Mouse (Mus musculus) stomach, postnatal 0 days (tissue): ENCODE data around the gene Trpv6. TPM values are rescaled to one million over a fixed set of nuclear protein-coding genes. Genes with fewer than 3 reads are reported as not detected.

Experiments used
- ATAC-seq: fragments of 200-750 bp; cut with Nextera tagmentation; 2 replicates; pipeline ENCODE4 v1.8.0; 2017; ENCODE audit not compliant: low FRiP score, low TSS enrichment
- DNase-seq: peaks from one replicate; pipeline ENCODE4 v3.0.0-alpha.2; 2016; ENCODE audit warnings: low spot score
- H3K27ac ChIP-seq: fragments of 300-500 bp; sonication (generic); replicated peaks from 2 replicates; pipeline ENCODE4 v1.5.1; 2014; ENCODE audit warnings: mild to moderate bottlenecking, control low read depth
- H3K27me3 ChIP-seq: fragments of 300-500 bp; sonication (generic); 2 replicates; pipeline ENCODE4 v1.6.1; 2014; ENCODE audit warnings: low read length; ENCODE audit not compliant: control insufficient read depth, insufficient read depth
- H3K36me3 ChIP-seq: fragments of 300-500 bp; sonication (generic); 2 replicates; pipeline ENCODE4 v1.6.1; 2014; ENCODE audit warnings: low read length, mixed read lengths; ENCODE audit not compliant: control insufficient read depth, insufficient read depth
- H3K4me1 ChIP-seq: fragments of 300-500 bp; sonication (generic); replicated peaks from 2 replicates; pipeline ENCODE4 v1.6.1; 2014; ENCODE audit warnings: antibody characterized with exemption; ENCODE audit not compliant: control insufficient read depth, insufficient read depth
- H3K4me2 ChIP-seq: fragments of 300-500 bp; sonication (generic); replicated peaks from 2 replicates; pipeline ENCODE4 v1.6.1; 2014; ENCODE audit warnings: low read depth, mild to moderate bottlenecking, control low read depth, moderate library complexity
- H3K4me3 ChIP-seq: fragments of 300-500 bp; sonication (generic); 2 replicates; pipeline ENCODE4 v1.5.1; 2014; ENCODE audit warnings: low read depth, low read length, control low read depth
- H3K9ac ChIP-seq: fragments of 300-500 bp; sonication (generic); 2 replicates; pipeline ENCODE4 v1.6.1; 2014; ENCODE audit warnings: mild to moderate bottlenecking, low read length, control low read depth, mixed read lengths
- H3K9me3 ChIP-seq: fragments of 300-500 bp; sonication (generic); 2 replicates; pipeline ENCODE4 v1.6.1; 2016; ENCODE audit warnings: low read length; ENCODE audit not compliant: control insufficient read depth
- CTCF ChIP-seq: IDR thresholded peaks from 2 replicates; pipeline ENCODE4 v1.5.1; 2016; ENCODE audit warnings: antibody characterized with exemption, low read depth, mild to moderate bottlenecking, moderate library complexity
- EP300 ChIP-seq: optimal IDR thresholded peaks from 2 replicates; pipeline ENCODE3; 2016; ENCODE audit warnings: antibody characterized with exemption
- WGBS: fragments of 180-500 bp; shearing (Covaris S2); extraction: QIAGEN DNeasy Blood & Tissue Kit; methylation state at CpG from one replicate; pipeline ENCODE4 v1.1.7; 2014; 5-methylcytosine and 5-hydroxymethylcytosine counted together
- polyA plus RNA-seq: library from polyadenylated mRNA; unstranded; fragments of >200 nt; fragmentation: Nextera tagmentation; extraction: Ambion mirVana; gene quantifications from 2 replicates; pipeline ENCODE4 v1.2.1, GENCODE M21; 2015

The Trpv6 gene
- polyA plus RNA-seq, 1 experiment from 2014 or later: 8.4 TPM

DNA sequence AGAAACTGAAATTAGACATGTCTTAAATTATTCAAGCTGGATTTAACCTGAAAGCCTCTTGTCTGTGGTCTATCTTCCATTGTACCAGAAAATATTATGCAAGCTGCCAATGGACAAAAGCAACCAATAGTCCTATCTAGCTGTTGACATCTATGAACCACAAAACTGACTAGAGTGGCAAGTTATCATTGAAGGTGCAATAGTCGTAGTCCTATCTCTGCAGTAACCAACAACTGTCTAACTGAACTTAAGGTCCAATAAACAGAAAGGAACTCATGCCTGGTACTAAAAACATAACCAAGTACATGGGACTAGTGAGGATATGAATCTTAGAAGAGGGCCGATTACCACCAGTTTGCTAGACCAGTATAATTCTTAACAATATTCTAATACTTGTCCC lies 40.3 kb upstream of the Trpv6 start:
- H3K9me3 ChIP-seq: no peaks in the 10 kb centered on the region
- TF ChIP-seq CTCF (no peak), EP300 (no peak)

GRCm38 (mm10) chr6:41662320-41662719 lies 26.1 kb upstream of the Trpv6 start:
- TF ChIP-seq EP300 (no peak), CTCF (peak; percentile 65)
- Histone ChIP-seq H3K4me1 (no peaks in the 10 kb centered on the region), H3K4me3 (no peak overlapping the region), H3K27me3 (no peaks in the 10 kb centered on the region), H3K9ac (no peak overlapping the region), H3K36me3 (no peaks in the 10 kb centered on the region), H3K4me2 (no peak overlapping the region), H3K27ac (no peak overlapping the region), H3K9me3 (no peaks in the 10 kb centered on the region)
- DNase-seq: no peak
- WGBS: 29% methylated on average over 2 of the region's 2 CpGs
- 0 out of 2 replicates have a peak, but pooled peaks have one; percentile 38 for ATAC-seq

More for the DNA sequence above, 40.3 kb upstream of the Trpv6 start:
- Histone ChIP-seq H3K9ac (no peak overlapping the region), H3K4me2 (no peak overlapping the region), H3K36me3 (no peaks in the 10 kb centered on the region), H3K4me1 (no peaks in the 10 kb centered on the region), H3K27ac (no peak overlapping the region), H3K27me3 (no peaks in the 10 kb centered on the region), H3K4me3 (no peak overlapping the region)
- WGBS: 85% methylated on average over 2 of the region's 2 CpGs
- DNase-seq (no peak), ATAC-seq (no peak)

- WGBS: 75% methylated on average over 1 of the region's 1 CpGs
- no peak overlapping the region for H3K27ac ChIP-seq
- H3K4me1 ChIP-seq: no peaks in the 10 kb centered on the region
- no peak overlapping the region for H3K9ac ChIP-seq
- H3K4me2 ChIP-seq: no peak overlapping the region
- no peak for ATAC-seq
- no peaks in the 10 kb centered on the region for H3K36me3 ChIP-seq
- no peak for DNase-seq
- no peaks in the 10 kb centered on the region for H3K27me3 ChIP-seq
- H3K9me3 ChIP-seq: no peaks in the 10 kb centered on the region
- no peak for TF ChIP-seq EP300
- no peak for TF ChIP-seq CTCF
- no peak overlapping the region for H3K4me3 ChIP-seq
These were observed 22.3 kb upstream of the Trpv6 start for GRCm38 (mm10) chr6:41658487-41658886.

- WGBS: 79% methylated on average over 8 of the region's 8 CpGs
- no peak overlapping the region for H3K4me2 ChIP-seq
These were observed 18.4 kb upstream of the Trpv6 start for GRCm38 (mm10) chr6:41654648-41655047.

GRCm38 (mm10) chr6:41653173-41653572 lies 17.0 kb upstream of the Trpv6 start:
- TF ChIP-seq EP300: no peak
- no peak for TF ChIP-seq CTCF

More at GRCm38 (mm10) chr6:41654648-41655047, 18.4 kb upstream of the Trpv6 start:
- TF ChIP-seq EP300 (no peak), CTCF (no peak)
- H3K4me3 ChIP-seq: no peak overlapping the region
- no peaks in the 10 kb centered on the region for H3K9me3 ChIP-seq
- no peaks in the 10 kb centered on the region for H3K27me3 ChIP-seq
- H3K36me3 ChIP-seq: no peaks in the 10 kb centered on the region
- no peak overlapping the region for H3K9ac ChIP-seq
- ATAC-seq (no peak), DNase-seq (no peak)
- H3K4me1 ChIP-seq: no peaks in the 10 kb centered on the region
- no peak overlapping the region for H3K27ac ChIP-seq

GRCm38 (mm10) chr6:41646672-41647071 lies 10.5 kb upstream of the Trpv6 start:
- Histone ChIP-seq H3K27ac (no peak overlapping the region), H3K9me3 (no peaks in the 10 kb centered on the region), H3K27me3 (no peaks in the 10 kb centered on the region), H3K4me2 (no peak overlapping the region), H3K4me3 (no peak overlapping the region), H3K36me3 (no peaks in the 10 kb centered on the region), H3K4me1 (no peaks in the 10 kb centered on the region), H3K9ac (no peak overlapping the region)
- ATAC-seq (no peak), DNase-seq (no peak)
- TF ChIP-seq EP300: no peak
- no peak for TF ChIP-seq CTCF

More at GRCm38 (mm10) chr6:41653173-41653572, 17.0 kb upstream of the Trpv6 start:
- DNase-seq (no peak), ATAC-seq (no peak)
- H3K4me2 ChIP-seq: no peak overlapping the region
- H3K9ac ChIP-seq: no peak overlapping the region
- WGBS: 94% methylated on average over 5 of the region's 5 CpGs
- H3K36me3 ChIP-seq: no peaks in the 10 kb centered on the region
- H3K27ac ChIP-seq: no peak overlapping the region
- no peaks in the 10 kb centered on the region for H3K27me3 ChIP-seq
- H3K9me3 ChIP-seq: no peaks in the 10 kb centered on the region
- H3K4me3 ChIP-seq: no peak overlapping the region
- no peaks in the 10 kb centered on the region for H3K4me1 ChIP-seq
